Mouse (Mus musculus) erythroid progenitor cell, adult 5-6 weeks (primary cell): ENCODE results near the gene Csf1. TPM values are rescaled to one million over a fixed set of nuclear protein-coding genes. Genes with fewer than 3 reads are reported as not detected.
A peak's percentile ranks its signal among the peaks of the same experiment; 100 is the strongest.

ENCODE experiments used
- ATAC-seq: replicated peaks from 2 replicates; pipeline ENCODE4 v1.8.0; 2016; ENCODE audit warnings: moderate number of reproducible peaks, mild to moderate bottlenecking, moderate TSS enrichment, inconsistent platforms; ENCODE audit not compliant: poor library complexity, low FRiP score, severe bottlenecking
- total RNA-seq, 2 experiments: library from RNA; stranded (forward) in 1 of 2; stranded (reverse) in 1 of 2; fragments of 150-400 nt in 1 of 2; fragments of 186-747, 209-891 nt in 1 of 2; gene quantifications; 2 replicates each; pipeline versions ENCODE4 v1.2.3 to v1.2.4; 2015 to 2017; ENCODE audit warnings: low replicate concordance in 2 of 2

Csf1 gene
- 6.5 and 9.6 TPM in 2 replicates for total RNA-seq (2015; ENCODE audit: low replicate concordance)
- total RNA-seq (2017; ENCODE audit: low replicate concordance) = 1.1 and 1.2 TPM in 2 replicates

DNA sequence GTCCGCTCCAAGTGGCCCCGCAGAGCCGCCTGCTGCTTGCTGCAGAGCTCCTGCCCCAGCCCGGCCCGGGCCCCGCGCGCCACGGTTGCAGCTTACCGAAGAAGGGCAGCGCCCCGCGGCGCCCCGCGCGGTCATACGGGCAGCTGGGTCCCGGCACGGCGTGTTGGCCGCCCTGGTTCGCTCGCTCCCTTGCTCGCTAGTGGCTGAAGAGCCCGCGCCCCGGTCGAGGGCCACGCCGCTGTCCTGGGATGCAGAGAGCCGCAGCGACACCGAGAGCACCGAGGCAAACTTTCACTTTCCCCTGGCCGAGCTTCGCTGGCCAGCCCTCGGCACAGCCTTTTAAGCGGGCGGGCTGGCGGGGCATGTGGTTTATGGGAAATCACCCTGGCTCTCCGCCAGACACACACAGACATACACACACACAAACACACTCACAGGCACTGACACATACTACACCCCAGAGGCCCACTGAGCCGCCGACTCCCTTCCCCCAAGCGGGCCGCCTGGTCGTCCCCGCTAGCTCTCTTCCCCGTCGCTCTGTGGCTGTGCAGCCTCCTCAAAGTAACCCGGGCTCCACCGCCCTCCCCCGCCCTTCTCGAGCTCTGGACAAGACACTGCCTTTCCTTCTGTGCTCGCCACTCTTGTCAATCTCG, at the start of gene Csf1:
Csf1 (minus strand) TSS at position 541 of the 653 bp plus-strand sequence.
- ATAC-seq = 0 out of 2 replicates have a peak, but pooled peaks have one; percentile 17

DNA sequence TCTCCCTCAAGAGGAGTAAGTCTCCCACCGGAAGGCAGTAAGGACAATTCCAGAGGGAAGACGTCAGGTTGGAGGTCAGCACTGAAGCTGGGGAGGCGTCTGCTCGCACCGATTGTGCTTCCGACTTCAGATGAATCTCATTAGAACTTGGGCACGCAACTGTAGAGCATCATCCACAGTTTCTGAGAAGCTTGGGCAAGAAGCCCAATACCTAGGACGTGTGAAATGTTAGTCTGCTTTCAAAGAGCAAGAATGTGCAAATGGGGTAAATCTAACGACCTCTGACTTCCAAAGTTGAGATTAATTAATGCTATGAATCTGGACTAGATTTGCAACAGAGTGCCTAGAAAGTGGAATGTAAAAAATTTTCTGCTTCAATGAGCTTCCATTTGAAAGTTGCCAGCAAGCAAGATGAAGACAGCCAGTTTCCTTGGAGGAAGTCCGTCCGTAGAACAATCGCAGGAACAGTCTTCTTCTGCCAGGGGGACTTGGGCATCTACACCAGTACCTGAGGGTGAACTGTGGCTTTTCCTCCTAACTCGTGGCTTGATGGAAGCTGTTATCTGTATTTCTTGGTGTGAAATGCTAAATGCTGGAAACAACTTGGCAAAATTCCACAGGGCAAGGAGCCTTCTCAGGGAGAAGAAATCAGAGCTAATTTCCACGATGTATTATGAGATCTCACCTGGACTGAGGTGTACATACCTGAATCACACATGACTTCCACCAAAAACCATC, 47.9 kb upstream of the Csf1 start:
- ATAC-seq = no peak

DNA sequence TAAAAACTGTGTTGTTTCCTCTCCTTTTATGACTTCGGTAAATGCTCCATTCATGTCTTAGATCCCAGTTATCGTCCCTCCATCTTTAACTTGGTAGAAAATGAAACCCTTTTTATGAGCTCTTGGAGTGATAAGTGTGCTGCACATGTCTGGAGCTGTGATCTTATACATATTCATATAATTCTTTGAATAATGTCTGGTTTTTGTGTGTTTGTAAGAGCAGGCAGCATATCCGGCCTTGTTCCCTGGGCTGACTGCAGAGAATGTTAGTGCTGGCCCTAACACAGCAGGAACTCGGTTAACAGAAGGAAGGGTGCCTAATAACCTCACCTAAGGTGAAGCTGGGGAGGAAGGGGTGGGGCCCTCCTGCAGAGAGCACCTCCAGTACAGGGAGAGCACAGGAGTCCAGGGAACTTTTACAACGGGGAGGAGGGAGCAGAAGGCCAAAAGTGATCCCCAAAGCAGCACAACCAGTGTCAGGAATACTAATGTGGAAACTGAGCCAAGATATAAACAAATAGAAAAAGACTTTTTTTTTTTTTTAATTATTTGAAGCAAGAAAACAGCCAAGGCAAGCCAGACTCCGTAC, 47.2 kb upstream of the Csf1 start:
- ATAC-seq = no peak

DNA sequence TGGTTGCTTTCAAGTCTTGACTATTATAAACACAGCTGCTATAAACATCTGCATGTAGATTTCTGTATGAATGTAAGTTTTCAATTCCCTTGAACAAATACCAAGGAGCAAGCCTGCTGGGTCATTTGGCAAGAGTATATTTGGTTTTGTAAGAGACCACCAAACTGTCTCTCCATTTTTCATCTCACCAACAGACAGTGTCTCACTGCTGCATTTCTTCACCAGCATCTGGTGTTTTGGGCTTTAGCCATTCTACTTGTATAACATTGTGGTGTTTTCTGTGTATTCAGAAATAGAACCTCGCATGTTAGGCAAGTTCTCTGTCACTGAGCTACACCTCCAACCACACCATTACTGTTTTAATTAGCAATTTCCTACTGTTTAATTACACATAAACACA, 46.6 kb upstream of the Csf1 start:
- no peak for ATAC-seq

DNA sequence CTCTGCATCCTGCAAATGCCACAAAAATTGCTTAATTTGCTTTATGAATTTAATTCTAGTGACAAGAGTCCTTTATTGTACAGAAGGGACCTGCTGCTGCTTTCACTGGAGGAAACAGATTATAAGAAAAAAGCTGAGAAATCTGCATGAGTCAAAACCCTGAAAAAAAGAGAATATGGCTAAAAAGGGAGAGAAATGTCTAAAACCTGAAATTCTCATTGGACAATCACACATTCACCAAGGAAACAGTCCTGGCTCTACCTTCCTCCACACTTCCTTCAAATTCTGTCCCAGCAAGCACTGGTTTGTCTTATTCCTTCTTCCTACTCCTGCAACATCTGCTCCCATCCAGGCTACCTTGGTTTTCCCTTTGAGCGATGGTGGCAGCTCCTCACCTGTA, 44.5 kb upstream of the Csf1 start:
- no peak for ATAC-seq

DNA sequence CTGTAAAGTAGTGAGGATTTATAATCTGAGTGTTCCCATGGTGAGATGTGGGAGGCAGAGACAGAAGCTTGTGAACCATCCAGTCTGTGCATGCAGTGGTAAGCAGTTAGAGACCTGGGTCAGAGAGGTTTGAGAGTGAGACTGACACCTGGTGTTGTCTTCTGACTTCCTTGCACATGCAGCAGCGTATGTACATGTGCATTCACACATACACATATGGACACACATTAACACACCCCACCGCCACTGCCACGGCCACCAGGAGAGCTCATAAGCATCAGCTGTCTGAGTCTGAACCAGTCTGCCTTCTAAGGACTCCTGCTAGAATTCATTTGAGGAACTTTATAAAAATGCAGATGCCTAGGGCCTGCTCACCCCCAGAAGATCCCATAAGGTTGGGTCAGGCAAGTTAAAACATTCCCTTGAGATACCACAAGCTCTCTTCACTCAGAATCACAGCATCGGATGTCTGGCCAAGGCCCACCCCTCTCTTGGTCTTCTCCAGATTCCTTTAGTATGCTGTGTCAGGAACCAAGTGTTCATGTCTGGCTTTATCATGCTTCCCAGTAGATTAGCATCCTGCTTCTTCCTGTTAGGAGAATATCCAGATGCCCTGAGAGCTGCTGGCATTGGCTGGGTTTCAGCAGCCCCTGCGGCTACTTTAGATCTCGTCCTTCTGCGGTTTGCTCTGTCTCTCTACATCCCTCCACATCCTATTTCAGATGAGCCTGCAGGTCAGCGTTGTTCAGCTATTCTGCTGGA, 42.1 kb upstream of the Csf1 start:
- no peak for ATAC-seq

DNA sequence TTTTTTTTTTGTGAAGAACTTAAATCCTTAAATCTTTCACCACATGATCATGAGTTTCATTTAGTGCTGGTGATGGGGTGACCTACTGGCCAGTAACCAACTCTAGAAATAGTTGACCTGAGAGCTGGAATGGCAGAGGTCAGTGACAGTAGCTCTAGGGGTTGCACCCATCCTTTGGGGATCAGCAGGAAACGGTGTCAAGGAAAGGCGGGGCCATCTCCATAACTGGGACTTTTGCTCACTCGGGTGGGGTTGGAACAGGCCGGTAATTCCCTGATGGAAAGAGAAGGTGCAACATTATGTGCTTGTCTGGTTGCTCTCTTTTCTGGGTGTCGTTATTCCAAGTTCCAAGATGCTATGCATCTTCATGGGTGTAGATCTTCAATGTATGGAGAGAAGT, 38.7 kb upstream of the Csf1 start:
- no peak for ATAC-seq

DNA sequence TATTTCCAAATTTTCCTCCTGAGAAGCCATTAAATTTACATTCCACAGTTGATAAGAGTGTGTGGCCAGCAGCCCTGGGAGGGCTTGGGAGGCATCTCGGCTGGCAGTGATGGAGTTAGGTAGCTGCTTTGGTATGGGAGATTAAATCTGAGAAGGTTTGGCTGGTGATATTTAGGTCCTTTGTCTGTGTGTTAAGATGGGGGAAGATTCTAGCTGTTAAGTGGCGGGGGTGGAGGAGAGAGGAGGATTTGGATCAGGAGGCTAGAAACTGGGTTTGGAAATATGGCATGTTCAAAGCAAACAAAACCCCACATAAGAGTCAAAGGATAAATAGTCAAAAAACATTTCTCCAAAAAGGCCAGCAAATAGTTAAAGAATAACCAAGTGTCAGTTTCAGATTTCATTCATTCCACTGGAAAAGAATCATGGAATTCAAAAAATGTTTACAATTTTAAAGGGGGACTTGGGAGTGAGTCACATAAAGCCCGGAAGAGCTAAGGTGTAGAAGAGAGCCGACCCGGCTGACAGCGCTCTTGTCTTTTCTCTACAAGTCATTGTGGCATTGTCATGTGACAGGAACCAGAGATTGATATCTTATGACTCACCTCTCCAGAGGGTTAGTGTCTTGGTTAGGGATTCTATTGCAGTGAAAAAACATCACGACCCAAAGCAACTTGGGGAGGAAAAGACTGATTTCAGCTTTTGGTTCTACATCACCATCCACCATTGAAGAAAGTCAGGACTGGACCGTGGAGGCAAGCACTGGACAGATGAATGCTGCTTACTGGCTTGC, 36.1 kb upstream of the Csf1 start:
- ATAC-seq = no peak

DNA sequence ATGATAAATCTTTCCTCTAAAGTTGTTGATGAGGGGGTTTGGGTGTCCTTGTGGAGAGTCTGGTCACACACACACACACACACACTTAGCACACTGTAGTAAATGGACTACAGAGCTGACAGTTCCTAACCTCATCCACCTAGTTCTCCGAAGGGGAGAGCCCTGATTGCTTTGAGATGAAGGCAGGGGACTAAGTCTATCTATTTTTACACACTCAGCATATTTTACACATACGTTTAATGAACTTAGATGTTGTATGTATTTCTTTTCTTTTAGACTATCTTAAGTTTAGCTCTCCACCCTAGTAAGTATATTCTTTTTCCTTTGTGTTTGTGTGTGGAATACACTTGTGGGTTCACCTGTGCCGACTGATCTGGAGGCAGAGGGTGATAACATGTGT, 34.6 kb upstream of the Csf1 start:
- no peak for ATAC-seq

DNA sequence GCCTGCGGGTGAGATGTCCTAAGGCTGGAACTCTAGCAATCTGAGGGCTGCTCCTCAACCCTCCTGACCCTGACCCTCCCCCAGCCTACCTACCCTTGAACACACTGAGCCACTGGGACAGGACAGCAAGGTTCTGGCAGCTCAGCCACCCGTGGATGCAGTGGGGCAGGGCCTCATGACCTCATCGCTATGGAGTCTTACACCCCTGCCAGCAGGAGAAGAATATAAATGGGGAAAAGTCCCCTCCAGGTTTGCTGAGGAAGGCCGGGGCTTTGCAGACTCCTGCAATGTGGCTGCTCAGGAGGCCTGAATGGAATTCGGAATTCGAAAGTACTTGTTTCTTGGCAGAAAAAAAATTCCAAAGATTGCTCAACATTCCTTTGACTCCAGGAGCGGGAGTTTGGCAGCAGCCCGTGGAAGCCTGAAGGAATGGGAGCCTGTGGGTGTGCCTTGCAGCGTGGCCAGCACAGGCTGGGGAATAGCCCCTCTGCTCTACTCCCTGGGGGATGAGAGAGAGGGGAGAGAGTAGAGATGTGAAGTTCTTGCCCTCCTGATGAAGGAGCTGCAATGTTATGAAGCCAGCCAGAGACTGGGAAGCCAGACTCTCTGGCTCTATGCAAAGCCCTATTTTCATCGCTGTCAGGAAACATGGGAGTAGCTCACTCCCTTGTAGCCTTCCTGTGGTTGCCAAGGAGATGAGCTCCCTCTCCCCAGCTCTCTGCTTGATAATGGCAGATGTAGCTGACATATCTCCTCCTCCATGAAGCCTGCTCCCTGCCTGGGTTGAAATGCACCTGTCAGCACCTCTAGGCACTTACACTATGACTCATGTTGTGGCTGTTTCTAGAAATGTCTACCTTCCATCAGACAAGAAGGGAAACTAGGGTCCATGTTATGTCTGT, 33.3 kb upstream of the Csf1 start:
- ATAC-seq = no peak

DNA sequence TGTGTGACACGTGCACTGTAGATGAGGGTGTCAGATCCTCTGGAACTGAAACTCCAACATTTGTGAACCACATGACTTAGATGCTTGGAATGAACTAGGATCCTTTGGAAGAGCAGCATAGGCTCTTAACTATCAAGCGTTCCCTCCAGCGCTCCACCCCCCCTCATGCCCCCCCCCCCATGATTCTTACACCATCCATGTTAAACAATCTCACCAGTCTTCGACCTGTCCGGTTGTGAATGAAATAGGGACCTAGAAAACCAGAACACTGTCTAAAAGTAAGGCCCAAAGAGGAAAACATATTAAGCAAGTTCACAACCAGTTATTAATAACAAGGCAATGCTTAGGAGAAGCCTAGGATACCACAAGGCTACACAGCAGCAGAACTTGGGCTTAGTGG, 32.5 kb upstream of the Csf1 start:
- no peak for ATAC-seq

DNA sequence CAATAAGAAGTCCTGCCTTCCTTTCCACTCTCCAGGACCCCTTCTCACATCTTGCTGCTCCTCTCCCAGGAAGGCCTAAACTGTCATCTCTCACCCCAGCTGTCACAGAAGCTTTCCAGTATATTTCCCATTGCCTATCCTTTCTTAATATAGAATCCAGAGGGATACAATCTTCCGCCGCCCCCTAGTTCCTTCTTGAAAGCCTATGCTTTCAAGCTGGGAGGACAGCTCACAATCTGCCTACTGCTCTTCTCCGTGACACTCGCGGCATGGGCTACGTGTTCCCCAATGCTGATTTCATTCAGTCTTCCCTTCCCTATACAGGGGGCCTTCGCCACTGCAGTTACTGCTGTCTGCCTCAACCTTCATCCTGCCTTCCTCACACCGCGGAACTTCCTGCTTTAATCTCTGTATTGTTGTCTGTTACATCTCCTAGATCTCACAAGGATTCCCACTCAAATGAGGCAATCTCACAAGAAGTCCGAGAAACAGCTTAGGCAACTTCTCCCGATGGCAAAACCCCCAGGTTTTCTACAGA, 30.6 kb upstream of the Csf1 start:
- ATAC-seq = no peak

DNA sequence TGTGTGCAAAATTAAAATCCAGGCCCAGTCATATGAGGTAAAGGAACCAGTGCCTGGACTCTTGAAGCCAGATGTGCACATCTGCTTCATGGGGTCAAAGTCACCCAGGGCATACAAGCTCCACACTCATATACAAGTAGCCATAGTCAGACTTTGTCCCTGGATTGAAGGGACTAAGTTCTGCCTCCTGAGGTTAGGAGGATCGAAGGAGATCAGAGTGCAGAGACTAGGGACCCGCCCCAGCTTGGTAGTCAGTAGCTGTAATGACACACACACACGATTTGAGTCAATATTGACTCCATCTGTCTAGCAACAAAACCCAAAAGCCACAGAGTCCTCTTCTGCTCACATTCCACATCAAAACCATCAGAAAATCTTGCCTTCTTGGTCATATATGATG, 30.0 kb upstream of the Csf1 start:
- no peak for ATAC-seq

DNA sequence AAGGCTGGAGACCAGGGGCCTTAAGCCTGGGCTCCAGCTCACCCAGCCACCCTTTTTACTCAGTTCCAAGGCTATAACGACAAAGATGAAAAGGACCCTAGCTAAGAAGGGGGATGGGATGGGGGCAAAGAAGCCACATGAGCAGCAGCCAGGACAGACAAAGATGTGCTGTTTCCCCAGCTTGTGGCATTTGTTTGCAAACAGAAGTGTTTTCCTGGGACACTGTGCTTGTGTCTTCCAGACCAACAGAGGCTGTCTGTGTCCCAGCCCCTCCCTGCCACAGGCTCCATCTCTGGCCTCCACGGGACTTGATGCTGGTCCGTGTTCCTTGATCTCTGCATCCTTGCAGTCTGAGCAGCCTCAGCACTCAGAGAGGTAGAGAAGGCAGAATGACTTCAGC, 28.6 kb upstream of the Csf1 start:
- ATAC-seq = no peak

DNA sequence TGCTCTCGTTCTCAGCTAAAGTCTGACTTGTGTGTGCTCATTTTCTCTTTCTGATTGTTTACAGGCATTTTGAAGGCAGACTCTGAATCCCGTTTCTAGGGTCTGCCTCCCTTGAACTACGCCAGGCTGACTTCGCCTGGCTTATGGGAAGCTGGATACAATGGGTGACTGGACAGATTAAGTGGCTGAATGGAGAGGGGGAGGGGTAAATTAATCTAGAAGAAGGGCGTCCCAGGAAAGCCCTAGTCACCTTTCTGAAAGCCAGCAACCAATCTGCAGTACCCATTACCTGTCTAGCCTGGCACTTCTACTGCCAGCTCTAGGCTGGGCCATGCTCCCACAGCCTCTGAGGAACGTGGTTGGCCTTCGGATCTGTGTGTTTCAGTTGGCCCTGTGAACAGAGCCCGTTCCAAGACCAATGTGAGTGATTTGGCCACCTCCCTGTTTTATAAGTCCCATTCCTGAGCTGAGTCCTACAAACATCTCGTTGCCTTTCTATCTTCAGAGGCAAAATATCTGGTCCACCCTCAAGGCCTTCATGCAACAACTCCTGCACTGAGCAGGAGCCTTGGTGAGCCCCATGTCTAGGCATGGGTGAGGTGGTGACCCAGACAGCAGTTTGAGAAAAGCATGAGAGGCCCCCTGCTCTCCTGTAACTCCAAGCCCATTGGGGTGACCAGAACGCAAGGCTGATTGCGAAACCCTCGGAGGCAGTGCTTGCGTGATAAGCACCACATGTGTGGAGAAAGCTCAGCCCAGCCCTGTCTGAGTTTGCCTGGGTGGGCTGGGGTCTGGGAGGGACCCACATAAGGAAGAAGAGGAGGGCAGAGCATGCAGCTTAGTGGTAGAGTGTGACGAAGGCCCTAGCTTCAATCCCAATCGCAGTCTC, 27.6 kb upstream of the Csf1 start:
- no peak for ATAC-seq

DNA sequence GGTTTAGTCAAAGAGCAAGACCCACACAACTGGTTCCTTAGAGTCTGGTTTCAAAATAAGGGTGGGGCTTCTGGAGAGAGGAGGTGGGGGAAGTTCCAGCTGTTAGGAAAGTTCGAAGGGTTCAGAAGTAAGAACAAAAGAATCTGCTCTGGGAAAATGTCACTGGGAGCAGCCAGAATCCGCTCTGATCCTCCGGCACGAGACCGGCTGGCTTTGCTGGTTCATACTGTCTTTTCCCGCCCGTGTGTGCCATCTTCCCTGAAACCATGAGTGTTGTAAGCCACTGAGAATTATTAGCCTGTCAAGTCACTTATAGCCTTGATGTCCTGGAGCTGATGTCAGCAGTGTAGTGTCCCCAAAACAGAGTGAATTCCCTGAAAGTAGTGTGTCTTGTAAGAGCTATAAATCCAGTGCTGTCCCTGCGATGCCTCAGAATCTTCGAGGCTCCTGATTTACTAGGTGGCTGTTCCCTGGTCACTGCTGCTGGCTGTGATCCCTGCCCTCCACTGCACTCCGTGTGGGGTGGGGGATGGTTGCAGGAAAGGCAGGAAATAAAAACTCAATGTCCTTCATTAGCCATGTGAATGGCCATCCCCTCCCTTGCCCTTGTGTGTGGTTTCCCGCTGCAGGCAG, 26.8 kb upstream of the Csf1 start:
- no peak for ATAC-seq

DNA sequence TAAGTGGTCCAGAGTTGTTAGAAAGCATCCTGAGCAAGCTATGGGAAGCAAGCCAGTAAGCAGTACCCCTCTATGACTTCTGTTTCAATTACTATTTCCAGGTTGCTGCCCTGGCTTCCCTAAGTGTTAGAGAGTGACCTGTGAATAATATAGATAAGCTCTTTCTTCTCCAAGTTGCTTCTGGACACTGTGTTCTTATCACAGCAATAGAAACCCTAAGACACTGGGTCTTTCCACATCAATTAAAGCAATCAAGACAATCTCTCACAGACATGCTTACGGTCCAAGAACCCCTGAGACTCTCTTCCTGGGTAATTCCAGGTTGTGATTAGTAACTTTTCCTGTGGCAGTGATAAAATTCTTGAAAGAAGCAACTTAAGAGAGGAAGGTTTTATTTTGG, 26.1 kb upstream of the Csf1 start:
- ATAC-seq = no peak
